Mouse (Mus musculus) cortical plate, adult 2 months (tissue): ENCODE measurements around the gene Itpkc.

ENCODE experiments used
- CTCF ChIP-seq: fragments of 200-500 bp; IDR thresholded peaks from 2 replicates; pipeline ENCODE4 v1.5.1; 2011; ENCODE audit warnings: mild to moderate bottlenecking, control low read depth, low read length; ENCODE audit not compliant: insufficient read depth; ENCODE audit errors: extremely low read depth
- POLR2A ChIP-seq: fragments of 200-500 bp; IDR thresholded peaks from 2 replicates; pipeline ENCODE4 v1.6.1; 2011; ENCODE audit warnings: mild to moderate bottlenecking, low read length, control low read depth; ENCODE audit not compliant: insufficient read depth; ENCODE audit errors: extremely low read depth

GRCm38 (mm10) chr7:27233300-27233699, 4.8 kb upstream of the Itpkc start:
- TF ChIP-seq POLR2A (no peak), CTCF (no peak)
